Mouse (Mus musculus) limb, embryonic 10.5 days (tissue): ENCODE measurements at regions not wholly inside any gene's neighbourhood (a gene's known extent, or its start where the extent isn't known, plus 50 kb on each side); places are given as distances from the start of the nearest gene placed in this dataset.
"Not testable (repeated sequence)": the region's sequence is repeated elsewhere in the genome, so short reads cannot be mapped to it uniquely, and the experiment has no call there.

ENCODE experiments used
- DNase-seq: peaks from one replicate; pipeline ENCODE4 v3.0.0-alpha.2; 2017; ENCODE audit warnings: low spot score
- H3K27ac ChIP-seq: fragments of 300-500 bp; sonication (generic); 2 replicates; pipeline ENCODE4 v1.5.1; 2016; ENCODE audit warnings: mild to moderate bottlenecking
- H3K27me3 ChIP-seq: fragments of 300-500 bp; sonication (generic); 2 replicates; pipeline ENCODE4 v1.6.1; 2016; ENCODE audit warnings: low read depth, mild to moderate bottlenecking; ENCODE audit not compliant: poor library complexity, severe bottlenecking
- H3K36me3 ChIP-seq: fragments of 300-500 bp; sonication (generic); 2 replicates; pipeline ENCODE4 v1.6.1; 2016; ENCODE audit warnings: mild to moderate bottlenecking, moderate library complexity
- H3K4me1 ChIP-seq: fragments of 300-500 bp; sonication (generic); 2 replicates; pipeline ENCODE4 v1.6.1; 2016
- H3K4me3 ChIP-seq: fragments of 300-500 bp; sonication (generic); 2 replicates; pipeline ENCODE4 v1.5.1; 2016; ENCODE audit warnings: mild to moderate bottlenecking, moderate library complexity
- H3K9me3 ChIP-seq: fragments of 300-500 bp; sonication (generic); replicated peaks from 2 replicates; pipeline ENCODE4 v1.6.1; 2016; ENCODE audit warnings: mild to moderate bottlenecking
- WGBS: fragments of 180-500 bp; shearing (Covaris S2); methylation state at CpG from one replicate; pipeline ENCODE4 v1.1.7; 2016; 5-methylcytosine and 5-hydroxymethylcytosine counted together

GRCm38 (mm10) chr12:113292029-113292809 is 106.5 kb downstream of the Tmem121 start:
- H3K27me3 ChIP-seq = no peaks in the 10 kb centered on the region
- no peak overlapping the region for H3K4me3 ChIP-seq
- no peaks in the 10 kb centered on the region for H3K4me1 ChIP-seq
- 37% methylated on average over 1 of the region's 1 CpGs for WGBS
- no peaks in the 10 kb centered on the region for H3K36me3 ChIP-seq
- no peaks in the 10 kb centered on the region for H3K9me3 ChIP-seq
- no peak for DNase-seq
- no peak overlapping the region for H3K27ac ChIP-seq

DNA sequence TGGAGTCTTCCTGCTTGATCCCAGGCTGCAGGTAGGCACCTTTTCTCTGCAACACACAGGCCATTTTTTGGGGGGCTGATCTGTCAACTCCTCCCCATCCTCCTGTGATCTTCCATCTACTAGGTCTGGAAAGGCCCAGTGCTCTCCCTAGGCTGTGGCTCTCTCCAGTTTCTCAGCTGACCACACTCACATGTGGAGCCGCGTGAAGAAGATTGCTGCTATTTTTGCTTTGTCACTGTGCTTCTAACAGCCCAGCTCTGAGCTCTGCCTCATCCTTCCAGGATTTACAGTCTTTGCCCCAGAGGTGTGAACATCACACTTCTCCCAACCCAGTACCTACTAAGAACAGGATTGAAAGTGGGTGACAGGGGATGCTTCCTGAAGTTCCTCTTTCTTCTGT is 110.2 kb downstream of the Tmem121 start:
- H3K4me1 ChIP-seq = no peaks in the 10 kb centered on the region
- no peak for DNase-seq
- no peaks in the 10 kb centered on the region for H3K9me3 ChIP-seq
- WGBS = 69% methylated on average over 2 of the region's 2 CpGs
- H3K36me3 ChIP-seq = no peaks in the 10 kb centered on the region
- no peaks in the 10 kb centered on the region for H3K27me3 ChIP-seq
- no peak overlapping the region for H3K4me3 ChIP-seq
- H3K27ac ChIP-seq = no peak overlapping the region

DNA sequence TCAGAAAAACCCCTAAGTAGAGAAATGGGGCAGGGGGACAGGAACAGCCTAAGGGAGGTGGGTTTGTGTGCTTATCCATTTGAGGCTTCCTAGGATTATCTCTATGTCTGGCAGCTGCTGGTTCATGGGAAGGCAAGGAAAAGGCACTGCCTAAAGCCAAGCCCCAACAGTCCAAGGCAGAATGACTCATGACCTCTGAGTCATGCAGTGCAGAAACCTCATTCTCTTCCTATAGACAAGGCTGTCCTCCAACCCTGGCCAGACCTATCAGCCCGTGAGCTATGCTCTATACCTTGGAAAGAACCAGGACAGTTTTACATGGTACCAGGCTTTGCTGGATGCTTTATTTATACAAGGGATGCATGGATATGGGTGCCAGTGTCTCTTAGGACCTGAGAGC is 120.2 kb downstream of the Tmem121 start:
- H3K36me3 ChIP-seq = no peaks in the 10 kb centered on the region

GRCm38 (mm10) chr12:113313319-113313718 is 127.6 kb downstream of the Tmem121 start:
- Histone ChIP-seq H3K4me3 (no peak overlapping the region), H3K27me3 (no peaks in the 10 kb centered on the region), H3K27ac (no peak overlapping the region), H3K36me3 (no peaks in the 10 kb centered on the region), H3K4me1 (no peaks in the 10 kb centered on the region), H3K9me3 (no peaks in the 10 kb centered on the region)
- 63% methylated on average over 3 of the region's 3 CpGs for WGBS
- DNase-seq = no peak

More for the DNA sequence above, 120.2 kb downstream of the Tmem121 start:
- DNase-seq = no peak
- Histone ChIP-seq H3K4me3 (no peak overlapping the region), H3K27ac (no peak overlapping the region), H3K27me3 (no peaks in the 10 kb centered on the region), H3K4me1 (no peaks in the 10 kb centered on the region), H3K9me3 (no peaks in the 10 kb centered on the region)
- WGBS = 89% methylated on average over 1 of the region's 1 CpGs

GRCm38 (mm10) chr12:113314624-113315023 is 128.9 kb downstream of the Tmem121 start:
- no peak for DNase-seq
- Histone ChIP-seq H3K36me3 (no peaks in the 10 kb centered on the region), H3K4me1 (no peaks in the 10 kb centered on the region), H3K27me3 (no peaks in the 10 kb centered on the region), H3K4me3 (no peak overlapping the region), H3K9me3 (no peaks in the 10 kb centered on the region), H3K27ac (no peak overlapping the region)
- WGBS = 90% methylated on average over 4 of the region's 4 CpGs

DNA sequence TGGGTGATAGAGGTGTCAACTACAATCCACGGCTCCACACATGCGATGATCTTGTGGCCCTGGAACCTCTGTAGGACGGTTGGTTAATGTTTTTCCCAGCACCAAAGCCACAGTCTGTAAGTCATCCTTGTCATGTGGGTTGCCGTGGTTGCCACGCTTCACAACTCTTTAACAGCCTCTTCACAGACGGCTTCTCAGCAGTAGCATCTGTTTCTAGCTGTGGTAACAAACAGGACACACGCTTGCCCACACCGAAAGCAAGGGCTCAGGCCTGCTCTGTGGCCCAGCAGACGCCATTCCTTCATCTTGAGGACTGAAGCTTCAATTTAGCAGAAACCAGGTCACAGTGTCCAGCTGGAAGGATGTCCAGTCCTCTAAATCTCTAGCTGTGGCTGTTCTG is 135.4 kb downstream of the Tmem121 start:
- no peak overlapping the region for H3K27ac ChIP-seq
- no peaks in the 10 kb centered on the region for H3K27me3 ChIP-seq
- 85% methylated on average over 9 of the region's 9 CpGs for WGBS
- no peaks in the 10 kb centered on the region for H3K4me1 ChIP-seq
- H3K4me3 ChIP-seq = no peak overlapping the region
- no peaks in the 10 kb centered on the region for H3K9me3 ChIP-seq
- no peaks in the 10 kb centered on the region for H3K36me3 ChIP-seq
- DNase-seq = no peak

- no peak overlapping the region for H3K27ac ChIP-seq
- no peak for DNase-seq
- no peaks in the 10 kb centered on the region for H3K36me3 ChIP-seq
- WGBS = 97% methylated on average over 2 of the region's 2 CpGs
- no peaks in the 10 kb centered on the region for H3K4me1 ChIP-seq
- H3K27me3 ChIP-seq = no peaks in the 10 kb centered on the region
- H3K4me3 ChIP-seq = no peak overlapping the region
- no peaks in the 10 kb centered on the region for H3K9me3 ChIP-seq
Observed at GRCm38 (mm10) chr12:113322173-113322572, 136.4 kb downstream of the Tmem121 start.

GRCm38 (mm10) chr12:113327851-113328250 is 142.1 kb downstream of the Tmem121 start:
- no peaks in the 10 kb centered on the region for H3K4me1 ChIP-seq
- H3K27me3 ChIP-seq = no peaks in the 10 kb centered on the region
- no peak for DNase-seq
- H3K4me3 ChIP-seq = no peak overlapping the region
- H3K9me3 ChIP-seq = no peaks in the 10 kb centered on the region
- no peaks in the 10 kb centered on the region for H3K36me3 ChIP-seq
- WGBS = 95% methylated on average over 5 of the region's 5 CpGs
- no peak overlapping the region for H3K27ac ChIP-seq

GRCm38 (mm10) chr12:113330266-113330665 is 144.5 kb downstream of the Tmem121 start:
- Histone ChIP-seq H3K27ac (no peak overlapping the region), H3K27me3 (no peaks in the 10 kb centered on the region), H3K36me3 (no peaks in the 10 kb centered on the region), H3K4me1 (no peaks in the 10 kb centered on the region), H3K4me3 (no peak overlapping the region), H3K9me3 (no peaks in the 10 kb centered on the region)
- no peak for DNase-seq
- 92% methylated on average over 6 of the region's 6 CpGs for WGBS

DNA sequence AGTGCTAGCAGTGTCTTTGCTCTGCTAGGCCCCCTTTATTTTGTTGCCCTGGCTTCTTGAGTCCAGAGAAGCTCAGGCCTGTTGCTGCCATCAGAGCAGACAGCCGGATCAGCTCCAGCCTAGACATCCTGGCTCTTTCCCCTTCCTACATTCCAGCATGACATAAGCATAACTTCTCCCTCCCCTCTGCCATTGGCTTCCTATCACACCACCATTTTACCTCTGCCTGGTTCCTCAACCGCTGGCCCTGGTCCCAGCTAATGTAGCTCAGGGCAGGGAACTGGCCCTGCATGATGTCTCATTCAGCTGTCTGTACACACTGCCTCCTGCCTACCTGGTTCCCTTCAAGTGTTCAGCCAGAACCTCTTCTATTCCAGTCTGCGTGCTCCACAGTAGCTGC is 146.5 kb downstream of the Tmem121 start:
- Histone ChIP-seq H3K4me1 (no peaks in the 10 kb centered on the region), H3K9me3 (no peaks in the 10 kb centered on the region), H3K36me3 (no peaks in the 10 kb centered on the region), H3K4me3 (no peak overlapping the region), H3K27ac (no peak overlapping the region), H3K27me3 (no peaks in the 10 kb centered on the region)
- DNase-seq = no peak
- WGBS = 90% methylated on average over 3 of the region's 3 CpGs

GRCm38 (mm10) chr12:113333399-113333798 is 147.7 kb downstream of the Tmem121 start:
- H3K4me1 ChIP-seq = no peaks in the 10 kb centered on the region
- no peak overlapping the region for H3K27ac ChIP-seq
- no peak overlapping the region for H3K4me3 ChIP-seq
- H3K36me3 ChIP-seq = no peaks in the 10 kb centered on the region
- DNase-seq = no peak
- no peaks in the 10 kb centered on the region for H3K9me3 ChIP-seq
- H3K27me3 ChIP-seq = no peaks in the 10 kb centered on the region

GRCm38 (mm10) chr12:113333853-113334252 is 148.1 kb downstream of the Tmem121 start:
- H3K27ac ChIP-seq, DNase-seq, H3K27me3 ChIP-seq, H3K36me3 ChIP-seq, H3K4me3 ChIP-seq, H3K9me3 ChIP-seq, H3K4me1 ChIP-seq: not testable (repeated sequence)
- 88% methylated on average over 3 of the region's 3 CpGs for WGBS

GRCm38 (mm10) chr12:113337271-113337670 is 151.5 kb downstream of the Tmem121 start:
- Histone ChIP-seq H3K27me3 (no peaks in the 10 kb centered on the region), H3K4me1 (no peaks in the 10 kb centered on the region), H3K9me3 (no peaks in the 10 kb centered on the region), H3K36me3 (no peaks in the 10 kb centered on the region), H3K27ac (no peak overlapping the region), H3K4me3 (no peak overlapping the region)
- WGBS = 66% methylated on average over 3 of the region's 3 CpGs
- DNase-seq = no peak

GRCm38 (mm10) chr12:113338891-113339290 is 150.4 kb upstream of the Adam6b start:
- 69% methylated on average over 7 of the region's 7 CpGs for WGBS

More at GRCm38 (mm10) chr12:113338891-113339290, 150.4 kb upstream of the Adam6b start:
- Histone ChIP-seq H3K4me3 (no peak overlapping the region), H3K4me1 (no peaks in the 10 kb centered on the region), H3K27me3 (no peaks in the 10 kb centered on the region), H3K36me3 (no peaks in the 10 kb centered on the region), H3K9me3 (no peaks in the 10 kb centered on the region), H3K27ac (no peak overlapping the region)
- no peak for DNase-seq
